Mouse (Mus musculus) intestine, postnatal 0 days (tissue): ENCODE measurements around the gene Arel1. TPM values are rescaled to one million over a fixed set of nuclear protein-coding genes. Genes with fewer than 3 reads are reported as not detected.

ENCODE experiments used
- ATAC-seq: fragments of 200-750 bp; cut with Nextera tagmentation; 2 replicates; pipeline ENCODE4 v1.8.0; 2017; ENCODE audit warnings: mild to moderate bottlenecking, moderate TSS enrichment, moderate library complexity
- H3K27ac ChIP-seq: fragments of 300-500 bp; sonication (generic); 2 replicates; pipeline ENCODE4 v1.5.1; 2014; ENCODE audit warnings: mild to moderate bottlenecking, low read depth, low read length, moderate library complexity
- H3K27me3 ChIP-seq: fragments of 300-500 bp; sonication (generic); replicated peaks from 2 replicates; pipeline ENCODE4 v1.6.1; 2014; ENCODE audit warnings: low read length, mixed read lengths; ENCODE audit not compliant: control insufficient read depth, insufficient read depth
- H3K36me3 ChIP-seq: fragments of 300-500 bp; sonication (generic); 2 replicates; pipeline ENCODE4 v1.6.1; 2014; ENCODE audit warnings: mild to moderate bottlenecking, moderate library complexity; ENCODE audit not compliant: control insufficient read depth, insufficient read depth
- H3K4me1 ChIP-seq: fragments of 300-500 bp; sonication (generic); replicated peaks from 2 replicates; pipeline ENCODE4 v1.6.1; 2014; ENCODE audit warnings: antibody characterized with exemption, low read length, mixed read lengths; ENCODE audit not compliant: control insufficient read depth, insufficient read depth
- H3K4me2 ChIP-seq: fragments of 300-500 bp; sonication (generic); replicated peaks from 2 replicates; pipeline ENCODE4 v1.6.1; 2014; ENCODE audit warnings: low read depth, mild to moderate bottlenecking, moderate library complexity
- H3K4me3 ChIP-seq: fragments of 300-500 bp; sonication (generic); 2 replicates; pipeline ENCODE4 v1.5.1; 2014; ENCODE audit warnings: low read depth, low read length
- H3K9ac ChIP-seq: fragments of 300-500 bp; sonication (generic); 2 replicates; pipeline ENCODE4 v1.6.1; 2014; ENCODE audit warnings: mild to moderate bottlenecking, low read depth, low read length
- H3K9me3 ChIP-seq: fragments of 300-500 bp; sonication (generic); 2 replicates; pipeline ENCODE4 v1.6.1; 2016; ENCODE audit warnings: mixed run types; ENCODE audit not compliant: control insufficient read depth
- CTCF ChIP-seq: sonication (generic); IDR thresholded peaks from 2 replicates; pipeline ENCODE4 v1.5.1; 2016; ENCODE audit warnings: low read depth, mild to moderate bottlenecking, control low read depth, antibody characterized with exemption, moderate library complexity
- WGBS: fragments of 180-500 bp; shearing (Covaris S2); extraction: QIAGEN DNeasy Blood & Tissue Kit; methylation state at CpG from one replicate; pipeline ENCODE4 v1.1.7; 2014; 5-methylcytosine and 5-hydroxymethylcytosine counted together
- polyA plus RNA-seq: library from polyadenylated mRNA; unstranded; fragments of >200 nt; fragmentation: Nextera tagmentation; extraction: Ambion mirVana; gene quantifications from 2 replicates; pipeline ENCODE4 v1.2.1, GENCODE M21; 2015

Arel1 gene
- polyA plus RNA-seq, 1 experiment from 2014 or later: 5.1 TPM

DNA sequence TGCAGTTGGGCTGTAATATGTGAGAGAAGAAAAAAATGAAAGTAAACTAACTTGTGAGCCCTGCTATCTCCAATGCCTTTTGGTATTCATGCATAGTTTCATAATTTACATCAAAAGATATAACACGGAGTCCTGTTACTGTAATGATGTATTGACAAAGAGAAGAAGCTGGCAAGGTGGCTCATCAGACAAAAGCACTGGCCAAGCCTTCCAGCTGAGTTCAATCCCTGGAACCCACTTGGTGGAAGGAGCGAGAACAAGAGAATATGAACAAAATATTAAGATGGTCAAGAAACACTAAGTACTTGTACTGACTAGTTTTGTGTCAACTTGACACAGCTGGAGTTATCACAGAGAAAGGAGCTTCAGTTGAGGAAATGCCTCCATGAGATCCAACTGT, 98.4 kb downstream of the Arel1 start:
- Histone ChIP-seq H3K9ac (no peak overlapping the region), H3K4me1 (0 out of 2 replicates have a peak, but pooled peaks cover 4% of the 10 kb centered on the region), H3K4me3 (no peak overlapping the region), H3K9me3 (no peaks in the 10 kb centered on the region), H3K27me3 (peaks cover 34% of the 10 kb centered on the region), H3K4me2 (no peak overlapping the region), H3K27ac (no peak overlapping the region), H3K36me3 (no peaks in the 10 kb centered on the region)
- 62% methylated on average over 2 of the region's 2 CpGs for WGBS
- ATAC-seq: no peak
- no peak for TF ChIP-seq CTCF

Other genes with a start within 250 kb of the Arel1 start
- gene Npc2, start 197.7 kb downstream of the Arel1 start, polyA plus RNA-seq: 100 and 107 TPM in 2 replicates
- 104 and 119 TPM in 2 replicates for gene Isca2, start 197.6 kb downstream of the Arel1 start, polyA plus RNA-seq
- gene Ltbp2, start 94.4 kb downstream of the Arel1 start, polyA plus RNA-seq: 0.87 and 1.0 TPM in 2 replicates
- gene Fcf1, start within 50 bp of the Arel1 start, polyA plus RNA-seq: 91.3 and 97.3 TPM in 2 replicates
- gene Ylpm1, start 25.4 kb upstream of the Arel1 start, polyA plus RNA-seq: 12.4 and 12.8 TPM in 2 replicates
- gene Prox2, start 139.9 kb upstream of the Arel1 start, polyA plus RNA-seq: 0.99 and 1.6 TPM in 2 replicates
- 119 and 125 TPM in 2 replicates for gene Dlst, start 139.9 kb upstream of the Arel1 start, polyA plus RNA-seq
- gene Rps6kl1, start 180.4 kb upstream of the Arel1 start, polyA plus RNA-seq: 1.3 and 1.9 TPM in 2 replicates
- 3.9 and 4.2 TPM in 2 replicates for gene Pgf, start 206.9 kb upstream of the Arel1 start, polyA plus RNA-seq
- gene Eif2b2, start 248.6 kb upstream of the Arel1 start, polyA plus RNA-seq: 44.5 and 44.9 TPM in 2 replicates